Mouse (Mus musculus) megakaryocyte, embryonic 14.5 days (primary cell): Measurements from ENCODE around the gene Cks1b. TPM values are rescaled to one million over a fixed set of nuclear protein-coding genes. Genes with fewer than 3 reads are reported as not detected.

Experiments
- H3K27me3 ChIP-seq: replicated peaks from 2 replicates; pipeline ENCODE3; 2012; ENCODE audit warnings: inconsistent platforms
- H3K36me3 ChIP-seq: replicated peaks from 2 replicates; pipeline ENCODE3; 2012; ENCODE audit warnings: low read length, inconsistent platforms, mixed read lengths
- H3K4me1 ChIP-seq: 2 replicates; pipeline ENCODE4 v1.6.1; 2012; ENCODE audit warnings: inconsistent platforms
- H3K4me3 ChIP-seq: replicated peaks from 2 replicates; pipeline ENCODE3; 2012; ENCODE audit warnings: moderate library complexity, mild to moderate bottlenecking, inconsistent platforms
- H3K9me3 ChIP-seq: 2 replicates; pipeline ENCODE4 v1.6.1; 2012; ENCODE audit warnings: inconsistent platforms
- FLI1 ChIP-seq: IDR thresholded peaks from 2 replicates; pipeline ENCODE4 v1.6.1; 2012; ENCODE audit warnings: low read length, inconsistent platforms, mixed read lengths
- GATA1 ChIP-seq: IDR thresholded peaks from 3 replicates; pipeline ENCODE4 v1.6.1; 2012; ENCODE audit warnings: mixed read lengths, low read length, inconsistent platforms, borderline replicate concordance
- polyA plus RNA-seq: library from polyadenylated mRNA; stranded (reverse); fragments of >175 nt; gene quantifications from 2 replicates; pipeline ENCODE4 v1.2.3, GENCODE M21; 2012; ENCODE audit warnings: low replicate concordance; ENCODE audit not compliant: insufficient read depth

Gene Cks1b
- 16.4 and 53.9 TPM in 2 replicates for polyA plus RNA-seq

DNA sequence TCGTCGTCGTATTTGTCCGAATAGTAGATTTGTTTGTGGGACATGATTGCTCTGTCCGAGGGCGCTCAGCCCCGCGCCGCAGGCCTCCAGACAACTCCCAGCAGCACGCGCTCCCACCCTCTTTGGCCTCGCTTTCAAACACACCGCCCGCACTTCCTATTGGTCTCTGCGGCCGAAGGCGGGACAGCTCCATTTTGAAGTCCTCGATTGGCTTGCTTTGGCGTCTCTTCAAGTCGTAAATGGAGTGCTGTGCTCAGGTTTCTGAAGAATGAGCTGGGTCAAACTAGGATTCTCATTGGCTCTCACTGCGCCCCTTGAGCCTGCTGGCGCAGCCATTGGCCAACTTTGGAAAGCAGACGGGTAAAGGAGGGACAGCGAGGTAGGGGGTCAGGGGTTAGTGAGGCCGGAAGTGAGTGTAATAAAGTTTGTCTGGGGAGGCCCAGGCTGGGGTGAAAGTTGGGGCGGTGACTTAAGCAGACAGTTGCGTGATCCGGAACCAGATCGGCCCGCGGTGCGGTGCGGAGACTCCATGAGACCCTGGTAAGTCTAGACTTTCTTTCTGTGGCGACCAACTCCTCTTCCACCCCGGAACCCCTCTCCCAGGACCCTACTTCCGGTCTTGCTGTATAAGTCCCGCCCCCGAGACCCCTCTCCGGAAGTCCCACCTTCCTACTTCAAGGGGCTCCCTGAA, at the start of gene Cks1b, which contains the start of gene Shc1:
TSS of gene Cks1b (minus strand) at position 214 of the 691 bp plus-strand sequence.
TSS of gene Shc1 (plus strand) at position 274 of the 691 bp plus-strand sequence.
- H3K27me3 ChIP-seq: no peaks in the 10 kb centered on the region
- peak within 1 kb of the TSS; percentile 95 for H3K4me3 ChIP-seq
- peaks cover 3% of the 10 kb centered on the region; the same call in 1 of the 2 replicates for H3K9me3 ChIP-seq
- TF ChIP-seq FLI1 (peak; percentile 58; the same call in 1 of the 2 replicates), GATA1 (no peak)
- peaks cover 44% of the 10 kb centered on the region for H3K36me3 ChIP-seq
- H3K4me1 ChIP-seq: peaks cover 58% of the 10 kb centered on the region

DNA sequence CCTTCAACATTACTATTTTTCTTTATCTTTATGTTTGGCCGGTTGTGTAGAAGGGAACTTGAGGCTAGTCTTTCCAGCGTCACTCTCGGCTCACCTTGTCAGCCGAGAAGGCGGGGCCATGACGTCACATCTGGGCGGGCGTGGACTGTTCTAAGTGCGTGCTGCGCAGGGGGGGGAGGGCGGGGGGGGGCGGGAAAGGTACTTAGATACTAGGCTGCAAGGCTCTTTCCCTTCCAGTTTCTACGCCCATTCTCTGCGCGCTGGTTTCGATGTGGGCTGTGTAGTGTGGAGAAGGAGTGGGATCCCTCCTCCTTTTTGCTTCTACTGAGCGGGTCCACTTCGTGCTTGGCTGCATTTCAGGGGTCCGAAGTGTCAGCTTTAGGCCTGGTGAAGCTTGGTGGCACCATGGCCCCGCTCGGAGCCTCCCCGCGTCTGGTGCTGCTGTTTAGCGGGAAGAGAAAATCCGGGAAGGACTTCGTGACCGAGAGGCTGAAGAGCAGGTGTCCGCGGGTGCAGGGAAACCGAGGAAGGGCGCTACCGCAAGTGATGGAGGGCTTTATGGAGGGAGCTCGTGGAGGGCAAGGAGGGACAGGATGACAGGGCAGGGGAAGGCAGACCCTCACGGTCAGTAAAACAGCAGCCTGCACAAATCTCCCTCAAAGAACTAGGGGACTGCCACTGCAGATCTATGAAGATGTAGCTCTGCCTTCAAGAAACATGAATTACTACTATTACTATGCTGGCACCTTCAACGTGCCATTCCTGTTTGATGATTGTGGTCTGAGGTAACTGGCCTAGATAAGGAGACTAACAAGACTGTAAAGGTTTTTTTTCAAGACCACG, 41.0 kb upstream of the Cks1b start:
- TF ChIP-seq FLI1 (no peak), GATA1 (no peak)
- peaks cover 67% of the 10 kb centered on the region for H3K4me1 ChIP-seq
- H3K4me3 ChIP-seq: peak overlapping the region; percentile 98
- H3K9me3 ChIP-seq: no peaks in the 10 kb centered on the region
- H3K36me3 ChIP-seq: peaks cover 35% of the 10 kb centered on the region
- no peaks in the 10 kb centered on the region for H3K27me3 ChIP-seq

GRCm38 (mm10) chr3:89458372-89458964, 40.3 kb upstream of the Cks1b start:
- H3K4me3 ChIP-seq: peak overlapping the region; percentile 98
- no peaks in the 10 kb centered on the region for H3K27me3 ChIP-seq
- TF ChIP-seq GATA1 (no peak), FLI1 (no peak)
- no peaks in the 10 kb centered on the region for H3K9me3 ChIP-seq
- H3K4me1 ChIP-seq: peaks cover 67% of the 10 kb centered on the region
- H3K36me3 ChIP-seq: peaks cover 28% of the 10 kb centered on the region

DNA sequence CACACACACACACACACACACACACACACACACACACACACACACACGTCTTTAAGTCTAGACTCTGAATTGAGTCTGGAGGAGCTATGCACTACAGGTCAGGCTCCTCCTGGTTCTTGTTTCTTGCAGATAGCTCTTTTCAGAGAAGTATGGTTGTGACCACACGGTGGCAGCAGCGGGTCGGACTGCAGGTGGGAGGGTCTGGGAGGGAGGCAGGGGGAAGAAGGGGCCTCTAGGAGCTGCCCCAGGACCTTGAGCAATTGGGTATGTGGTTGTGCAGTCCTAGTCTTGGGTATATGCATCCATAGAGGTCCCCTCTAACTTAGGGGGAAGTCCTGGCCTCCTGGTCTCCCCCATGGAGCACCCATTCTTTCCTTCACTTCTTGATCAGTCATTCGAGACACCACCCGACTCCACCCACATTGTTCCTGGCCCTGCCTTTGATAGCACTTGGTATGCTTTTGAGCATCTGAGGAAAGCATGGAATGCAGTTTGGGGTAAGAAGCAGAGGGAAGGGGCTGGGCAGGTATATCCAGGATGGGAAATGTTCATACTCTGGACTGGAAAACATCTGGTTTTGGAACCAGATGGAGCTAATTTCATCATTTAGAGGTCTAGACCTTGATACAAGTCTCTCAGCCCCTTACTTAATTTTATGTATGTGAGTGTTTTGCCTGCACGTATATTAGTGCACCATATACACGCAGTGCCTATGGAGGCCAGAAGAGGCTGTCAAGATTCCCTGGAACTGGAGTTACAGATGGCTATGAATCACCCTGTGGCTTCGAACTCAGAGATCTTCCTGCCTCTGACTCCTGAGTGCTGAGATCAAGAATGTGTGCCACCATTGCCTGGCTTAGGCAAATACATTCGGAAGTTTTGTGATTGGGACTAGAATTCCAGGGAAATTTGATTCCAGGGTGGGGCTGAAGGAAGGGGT, 38.8 kb upstream of the Cks1b start:
- no peaks in the 10 kb centered on the region for H3K27me3 ChIP-seq
- TF ChIP-seq GATA1 (no peak), FLI1 (no peak)
- peak overlapping the region; percentile 74 for H3K4me3 ChIP-seq
- peaks cover 16% of the 10 kb centered on the region for H3K36me3 ChIP-seq
- H3K9me3 ChIP-seq: no peaks in the 10 kb centered on the region
- H3K4me1 ChIP-seq: peaks cover 79% of the 10 kb centered on the region

GRCm38 (mm10) chr3:89455786-89456285, 37.7 kb upstream of the Cks1b start:
- H3K4me3 ChIP-seq: no peak overlapping the region
- no peaks in the 10 kb centered on the region for H3K9me3 ChIP-seq
- H3K36me3 ChIP-seq: peaks cover 7% of the 10 kb centered on the region
- H3K27me3 ChIP-seq: no peaks in the 10 kb centered on the region
- H3K4me1 ChIP-seq: peaks cover 83% of the 10 kb centered on the region
- TF ChIP-seq FLI1 (no peak), GATA1 (no peak)

DNA sequence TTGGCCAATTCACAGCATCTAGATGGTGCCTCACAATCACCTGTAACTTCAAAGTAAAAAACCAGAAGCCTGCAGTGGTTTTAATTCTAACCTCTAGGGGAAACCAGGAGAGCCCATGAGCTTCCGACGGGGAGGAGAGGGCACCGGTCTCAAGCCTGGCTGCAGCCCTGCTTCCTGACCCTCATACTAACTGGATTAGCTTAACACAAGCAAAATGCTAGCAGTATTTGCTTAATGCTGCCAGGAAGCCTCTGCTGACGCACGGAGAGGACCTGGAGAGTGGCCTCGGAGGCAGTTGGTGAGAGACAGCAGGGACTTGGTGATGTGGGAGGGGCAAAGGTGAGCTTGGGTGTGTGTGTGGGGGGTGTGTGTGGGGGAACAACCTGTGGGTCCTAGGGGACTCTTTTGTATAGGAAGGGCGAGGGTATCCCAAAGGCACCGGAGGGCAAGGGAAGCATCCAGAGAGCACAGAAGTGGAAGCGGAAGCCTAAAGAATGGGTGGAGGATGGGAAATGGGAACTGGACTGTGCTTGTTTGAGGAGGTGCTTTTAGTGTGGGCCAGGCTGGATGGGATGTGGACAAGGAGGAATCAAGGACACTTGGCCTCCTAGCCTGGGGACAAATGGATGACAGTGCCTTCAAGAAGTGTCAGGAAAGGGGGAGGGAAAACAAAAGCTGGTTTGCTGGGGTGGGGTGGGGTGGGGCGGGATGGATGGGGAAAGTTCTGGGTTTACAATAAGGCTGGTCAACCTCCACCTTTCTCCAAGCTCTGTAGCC, 36.4 kb upstream of the Cks1b start, which contains the start of gene Pmvk:
TSS of gene Pmvk (plus strand) at position 141 of the 777 bp plus-strand sequence.
- no peak for TF ChIP-seq GATA1
- no peak for TF ChIP-seq FLI1
- H3K9me3 ChIP-seq: no peaks in the 10 kb centered on the region
- H3K4me1 ChIP-seq: peaks cover 83% of the 10 kb centered on the region
- H3K27me3 ChIP-seq: no peaks in the 10 kb centered on the region
- no peak within 1 kb of the TSS for H3K4me3 ChIP-seq
- H3K36me3 ChIP-seq: peaks cover 3% of the 10 kb centered on the region

- Histone ChIP-seq H3K9me3 (no peaks in the 10 kb centered on the region), H3K4me1 (peaks cover 81% of the 10 kb centered on the region), H3K27me3 (no peaks in the 10 kb centered on the region), H3K4me3 (no peak overlapping the region), H3K36me3 (peaks cover 26% of the 10 kb centered on the region)
- TF ChIP-seq FLI1: no peak
- no peak for TF ChIP-seq GATA1
Measured at GRCm38 (mm10) chr3:89451916-89452315, 33.7 kb upstream of the Cks1b start.

- Histone ChIP-seq H3K27me3 (no peaks in the 10 kb centered on the region), H3K36me3 (peaks cover 50% of the 10 kb centered on the region), H3K4me1 (peaks cover 59% of the 10 kb centered on the region), H3K9me3 (no peaks in the 10 kb centered on the region), H3K4me3 (peak overlapping the region; percentile 87)
- TF ChIP-seq FLI1 (no peak), GATA1 (no peak)
Measured at GRCm38 (mm10) chr3:89449541-89449940, 31.4 kb upstream of the Cks1b start.
